Mouse (Mus musculus) R1 (cell line): ENCODE data around the gene Dpep1.

Source experiments
- DNase-seq: peaks from one replicate; pipeline ENCODE4 v3.0.0-alpha.2; 2018; ENCODE audit warnings: low read depth, low spot score

The Dpep1 gene

DNA sequence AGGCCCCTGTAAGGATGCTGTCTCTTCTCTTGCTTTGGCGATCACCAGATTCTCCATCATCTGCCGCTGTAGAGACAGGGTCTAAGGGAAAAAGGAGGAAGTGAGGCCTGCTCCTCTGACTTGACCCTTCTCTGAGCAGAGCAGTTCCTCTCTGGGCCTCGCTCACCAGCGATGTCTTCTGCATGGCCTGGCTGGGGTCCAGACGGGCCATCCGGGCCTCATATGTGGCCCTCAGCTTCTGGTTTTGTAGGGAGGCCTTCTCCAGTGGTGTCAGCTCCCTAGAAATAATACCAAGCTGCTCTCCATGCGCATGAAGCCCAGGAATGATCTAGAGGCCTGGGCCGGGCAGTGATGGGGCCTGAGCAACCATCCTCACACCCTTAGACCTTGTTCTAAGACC, 62.6 kb downstream of the Dpep1 start:
- no peak for DNase-seq

DNA sequence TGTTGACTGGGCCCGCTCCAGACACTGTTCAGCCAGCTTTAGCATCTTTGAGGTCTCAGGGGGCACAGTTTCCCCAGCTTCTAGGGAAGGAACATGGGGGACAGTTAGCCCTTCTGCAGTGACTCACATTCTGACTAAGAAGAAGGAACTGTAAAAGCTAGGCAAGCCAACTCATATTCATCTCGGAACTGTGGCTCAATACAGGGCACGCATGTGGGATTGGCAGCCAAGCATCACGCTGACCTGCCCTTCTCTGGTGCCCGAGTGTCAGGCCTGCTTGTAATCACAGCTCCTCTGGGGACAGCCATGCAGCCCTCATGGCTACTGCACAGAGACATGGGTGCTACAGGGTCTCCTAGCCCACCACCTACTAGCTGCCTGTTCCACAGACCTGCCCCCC, 64.9 kb downstream of the Dpep1 start:
- no peak for DNase-seq
